Mouse (Mus musculus) spleen, postnatal 10 days (tissue): Measurements from ENCODE around the gene Slc25a12.

Experiments
- DNase-seq, 2 experiments: peaks; one replicate each; pipeline ENCODE4 v3.0.0; 2021 to 2022; ENCODE audit warnings: low spot score in 2 of 2

Gene Slc25a12

GRCm38 (mm10) chr2:71349511-71349910, 18.0 kb downstream of the Slc25a12 start:
- no peak for DNase-seq

DNA sequence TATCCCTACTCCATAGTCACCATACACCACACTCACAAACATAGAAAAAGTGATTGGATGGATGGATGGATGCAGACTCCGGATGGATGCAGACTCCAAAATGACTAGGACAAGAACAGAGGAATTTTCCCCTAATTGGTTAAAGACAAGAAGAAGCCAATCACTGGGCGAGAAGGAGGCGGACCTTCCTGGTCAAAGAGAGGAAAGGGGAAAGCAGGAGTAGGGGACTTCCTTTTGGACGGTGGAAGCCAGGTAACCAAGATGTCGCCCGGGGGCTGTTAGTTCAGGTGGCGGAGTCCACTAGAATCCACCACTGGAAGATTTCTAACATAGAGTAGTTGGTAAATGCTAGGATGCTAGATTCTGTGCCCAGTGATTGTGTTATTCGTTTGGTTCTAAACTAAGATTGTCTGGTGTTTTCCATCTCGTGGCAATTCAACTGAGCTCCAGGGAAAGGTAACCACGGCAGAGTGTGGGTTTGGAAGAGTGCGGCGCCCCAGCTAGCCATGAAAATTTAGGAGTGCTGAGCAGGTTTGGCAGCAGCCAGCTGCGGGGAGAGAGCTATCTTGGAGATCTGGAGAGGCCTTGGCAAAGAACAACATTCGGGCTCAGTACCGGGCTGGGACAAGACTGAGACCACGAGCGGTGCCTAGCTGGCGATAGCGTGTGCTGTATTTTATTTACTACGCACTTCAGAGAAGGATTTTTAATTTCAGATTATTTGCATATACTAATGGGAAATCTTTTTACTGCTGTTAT, 19.6 kb downstream of the Slc25a12 start:
- DNase-seq = no peak

DNA sequence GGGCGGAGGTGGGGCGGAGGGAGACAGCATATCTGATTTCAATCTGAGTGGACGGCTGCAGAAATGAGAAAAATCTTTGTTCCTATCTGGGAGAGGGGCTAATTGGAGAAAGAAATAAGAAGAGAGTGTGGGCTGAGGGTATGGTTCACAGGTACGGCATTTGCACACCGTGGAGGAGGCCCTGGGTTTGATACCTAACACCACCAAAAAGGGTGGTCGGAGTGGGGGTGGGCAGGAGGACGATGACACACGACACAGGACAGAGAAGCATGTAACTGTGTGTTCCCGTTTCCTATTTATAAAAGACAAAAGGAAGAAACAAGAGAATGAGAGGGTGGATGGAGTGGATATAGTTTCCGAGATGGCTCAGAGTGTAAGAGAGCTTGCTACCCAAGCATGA, 20.4 kb downstream of the Slc25a12 start:
- no peak for DNase-seq

GRCm38 (mm10) chr2:71343884-71344640, 23.5 kb downstream of the Slc25a12 start:
- DNase-seq = no peak

DNA sequence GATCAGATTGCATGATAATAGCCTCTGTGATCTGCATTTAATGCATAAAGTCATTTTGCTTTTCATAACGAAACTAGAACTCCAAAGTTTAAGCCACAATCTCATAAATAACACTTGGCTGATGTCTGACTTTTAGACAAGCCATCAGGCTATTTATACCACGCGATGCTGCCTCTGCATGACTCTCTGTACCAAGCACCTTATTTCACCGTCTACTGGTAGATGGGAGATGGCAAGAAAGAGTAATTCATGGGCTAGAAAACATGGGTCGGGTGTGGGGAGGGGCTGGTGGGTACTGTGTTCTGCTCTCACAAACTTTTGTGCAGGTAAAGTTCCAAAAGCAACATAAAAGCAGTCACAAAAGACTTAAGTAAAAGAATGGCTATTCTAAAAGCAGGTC, 27.4 kb downstream of the Slc25a12 start:
- no peak for DNase-seq

GRCm38 (mm10) chr2:71338145-71338796, 29.3 kb downstream of the Slc25a12 start:
- DNase-seq = no peak

DNA sequence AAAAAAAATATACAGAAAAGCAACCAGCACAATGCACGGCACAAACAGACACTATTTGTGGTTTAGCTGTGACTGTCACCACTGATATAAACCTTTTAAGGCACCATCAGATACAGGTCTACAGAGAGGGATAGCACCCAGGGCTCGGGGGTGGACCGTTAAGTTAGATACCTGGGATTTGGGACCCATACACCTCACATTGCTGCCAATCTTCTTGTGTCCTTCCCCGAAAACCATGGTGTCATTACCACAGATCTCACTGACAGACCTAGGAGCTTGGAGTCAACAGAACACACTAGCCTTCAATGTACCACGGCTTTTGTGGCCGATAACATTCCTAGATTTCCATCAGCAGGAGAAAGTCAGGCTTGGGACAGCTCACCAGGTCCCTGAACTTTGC, 30.9 kb downstream of the Slc25a12 start:
- no peak for DNase-seq

DNA sequence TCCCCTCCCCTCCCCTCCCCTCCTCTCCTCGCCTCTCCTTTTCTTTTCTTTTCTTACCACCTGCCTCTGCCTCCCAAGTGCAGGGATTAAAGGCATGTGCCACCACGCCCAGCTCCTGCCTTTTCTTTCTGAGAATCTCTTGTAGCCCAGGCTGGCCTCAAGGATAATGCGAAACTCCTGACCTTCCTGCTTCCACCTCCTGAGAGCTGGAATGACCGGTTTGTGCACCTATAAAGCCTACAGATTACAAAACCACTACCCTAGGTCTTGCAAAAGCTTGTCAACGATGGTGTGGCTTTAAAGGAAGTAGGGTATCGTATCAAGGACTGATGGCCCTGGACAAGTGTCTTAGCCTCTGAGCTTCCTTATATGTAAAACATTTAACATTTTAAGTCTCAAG, 31.3 kb downstream of the Slc25a12 start:
- DNase-seq = no peak

DNA sequence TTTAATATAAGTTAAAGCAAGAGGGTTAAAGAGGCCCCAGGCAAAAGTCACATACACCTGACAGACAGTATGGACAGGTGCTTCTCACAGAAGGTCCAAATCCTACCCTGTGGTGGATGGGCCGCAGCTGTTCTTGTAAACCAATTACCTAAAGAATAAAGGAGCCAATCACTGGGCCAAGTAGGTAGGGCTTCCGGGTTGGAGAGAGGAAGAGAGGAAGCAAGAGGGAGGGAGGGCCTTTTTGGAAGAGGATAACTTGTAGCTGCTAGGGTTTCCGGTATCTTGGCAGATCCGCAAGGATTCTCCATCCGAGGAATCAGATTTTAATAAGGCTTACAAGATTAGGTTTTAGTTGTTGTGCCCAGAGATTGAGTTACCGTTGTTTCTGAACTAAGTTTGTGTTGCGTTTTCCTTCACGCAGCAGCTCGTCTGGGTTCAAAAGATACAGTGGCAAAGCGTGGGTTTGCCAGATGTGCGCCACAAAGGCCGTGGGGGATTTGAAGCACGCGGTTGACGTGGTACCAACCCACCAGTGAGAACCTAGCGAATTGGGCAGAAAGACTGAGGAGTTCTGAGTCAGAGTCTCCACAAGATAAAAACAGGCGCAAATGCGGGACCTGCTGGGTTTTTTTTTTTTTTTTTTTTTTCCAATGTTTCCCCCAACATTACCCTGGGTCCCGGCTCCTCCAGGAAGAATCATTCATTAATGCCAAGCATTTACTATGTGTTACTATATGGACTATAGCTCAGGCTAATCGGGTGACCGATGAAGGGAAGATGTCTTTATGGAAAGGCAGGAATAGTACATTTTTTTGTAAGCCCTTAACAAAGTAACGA, 33.3 kb downstream of the Slc25a12 start:
- no peak for DNase-seq

GRCm38 (mm10) chr2:71329761-71330160, 37.8 kb downstream of the Slc25a12 start:
- no peak for DNase-seq

GRCm38 (mm10) chr2:71328391-71329160, 39.0 kb downstream of the Slc25a12 start:
- no peak for DNase-seq

DNA sequence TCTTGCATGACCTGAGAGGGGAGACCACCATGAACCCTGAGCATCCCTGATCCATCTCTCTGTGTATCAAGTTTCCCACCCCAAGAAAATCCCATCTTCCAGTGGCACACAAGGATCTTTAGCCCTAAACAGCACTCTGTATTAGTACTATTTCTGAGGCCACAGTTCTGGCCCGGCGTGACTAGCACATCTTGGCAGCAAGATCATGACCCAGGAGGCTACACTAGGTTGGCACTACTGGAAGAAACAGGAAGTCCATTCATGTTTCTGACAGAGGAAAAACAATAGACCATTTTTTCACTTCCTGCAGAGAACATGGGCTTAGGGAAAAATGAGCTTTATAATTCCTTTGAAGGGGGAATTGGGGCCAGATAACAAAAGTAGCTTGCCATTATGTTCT, 39.8 kb downstream of the Slc25a12 start:
- no peak for DNase-seq

DNA sequence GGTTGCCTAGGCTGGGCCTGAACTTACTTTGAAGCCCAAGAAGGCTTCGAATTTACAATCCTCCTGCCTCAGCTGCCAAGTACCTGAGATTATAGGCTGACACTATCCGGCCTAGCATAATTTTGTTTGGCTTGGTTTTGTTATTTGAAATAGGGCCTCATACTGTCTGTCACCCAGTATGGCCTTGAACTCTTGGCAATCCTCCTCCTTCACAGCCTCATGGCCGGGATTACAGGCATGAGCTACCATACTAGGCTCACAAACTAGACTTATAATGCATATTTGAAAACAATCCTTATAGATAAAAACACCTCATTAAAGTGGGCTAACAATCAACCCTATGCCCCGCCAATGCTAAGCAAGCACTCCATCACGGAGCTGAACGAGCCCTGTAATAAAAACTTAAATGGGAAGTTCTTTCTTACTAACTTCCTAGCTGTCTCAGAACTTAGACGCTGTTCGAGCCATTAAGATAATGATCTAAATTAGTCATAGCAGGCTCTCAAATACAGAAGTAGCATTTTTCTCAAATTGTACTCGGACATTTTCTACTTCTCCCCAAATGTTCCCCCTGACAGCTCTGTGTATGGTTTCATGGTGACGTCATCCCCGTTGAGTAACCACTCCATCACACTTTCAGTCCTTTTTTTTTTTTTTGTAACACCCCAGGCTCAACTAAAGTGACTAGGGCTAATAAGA, 40.6 kb downstream of the Slc25a12 start:
- no peak for DNase-seq

GRCm38 (mm10) chr2:71323886-71324285, 43.7 kb downstream of the Slc25a12 start:
- DNase-seq = no peak

DNA sequence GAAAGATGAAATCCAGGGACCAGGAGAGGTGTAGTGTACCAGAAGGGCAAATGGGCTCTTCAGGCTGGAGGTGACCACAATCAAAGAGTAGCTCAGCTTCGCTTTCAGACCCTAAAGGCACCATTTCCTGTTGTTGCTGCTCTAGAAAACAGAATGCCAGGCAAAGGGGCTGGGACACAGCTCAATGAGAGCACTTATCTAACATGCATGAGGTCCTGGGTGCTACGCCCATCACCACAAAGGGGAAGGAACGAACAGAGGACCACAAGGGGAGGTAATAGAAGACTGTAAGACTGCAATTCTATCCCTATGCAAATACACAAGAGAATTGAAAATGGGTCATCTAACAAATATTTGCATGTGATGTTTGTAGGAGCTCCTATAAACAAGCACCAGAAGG, 46.1 kb downstream of the Slc25a12 start:
- no peak for DNase-seq

GRCm38 (mm10) chr2:71316116-71316789, 51.3 kb downstream of the Slc25a12 start:
- no peak for DNase-seq

DNA sequence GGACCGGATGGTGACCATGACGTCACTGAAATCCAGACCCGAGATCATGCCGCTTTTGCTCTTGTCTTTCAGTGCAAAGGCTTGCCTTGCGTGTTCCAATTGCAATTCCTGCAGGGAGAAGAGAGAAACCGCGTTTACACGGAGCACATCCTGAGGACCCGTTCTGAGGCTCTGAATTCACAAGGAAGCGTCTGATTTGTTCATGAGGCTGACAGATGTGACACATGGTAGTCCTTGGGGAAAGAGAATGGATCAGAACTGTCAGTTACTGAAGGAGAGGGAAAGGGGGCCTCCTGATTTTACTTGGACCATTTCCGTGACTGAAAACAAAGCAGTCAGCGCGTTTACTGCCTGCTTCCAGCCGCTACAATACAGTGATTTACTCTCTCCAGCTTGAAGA, 52.5 kb downstream of the Slc25a12 start:
- no peak for DNase-seq

GRCm38 (mm10) chr2:71314080-71314479, 53.5 kb downstream of the Slc25a12 start:
- no peak for DNase-seq

DNA sequence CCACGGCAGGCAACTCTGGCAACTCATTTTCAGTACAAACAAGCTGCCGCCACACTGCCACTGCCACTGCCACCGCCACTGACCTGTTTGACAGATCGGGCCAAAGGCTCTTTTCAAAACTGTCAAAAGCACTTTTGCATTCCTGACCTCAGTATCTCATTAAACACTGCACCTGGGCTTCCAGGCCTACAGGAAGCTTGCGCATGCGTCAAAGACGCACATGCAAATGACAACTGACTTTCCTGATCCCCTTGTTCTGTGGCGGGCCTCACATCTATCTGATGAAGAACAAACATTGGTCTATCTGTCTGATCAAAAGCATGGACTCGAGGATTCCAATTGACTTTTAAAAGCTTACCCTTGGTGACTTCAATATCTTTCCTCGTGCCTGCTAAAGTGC, 55.5 kb downstream of the Slc25a12 start:
- no peak for DNase-seq

DNA sequence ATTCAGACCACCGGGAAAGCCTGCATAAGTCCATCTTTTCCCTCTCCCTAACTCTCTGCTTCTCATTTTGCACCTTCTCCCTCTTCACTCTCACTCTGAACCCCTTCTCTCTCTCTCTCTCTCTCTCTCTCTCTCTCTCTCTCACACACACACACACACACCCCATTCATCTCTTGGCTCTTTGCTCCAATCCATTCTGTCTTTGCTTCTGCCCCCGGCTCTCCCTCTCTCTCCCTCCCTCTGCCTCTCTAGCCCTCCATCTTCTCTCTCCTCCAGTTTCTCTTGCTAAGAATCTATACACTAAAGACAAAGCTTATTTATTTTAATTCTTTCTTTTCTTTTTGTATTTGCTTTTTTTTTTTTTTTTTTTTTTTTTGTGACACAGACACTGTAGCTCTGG, 57.8 kb downstream of the Slc25a12 start:
- DNase-seq = no peak
